Mouse (Mus musculus) kidney, embryonic 15.5 days (tissue): Measurements from ENCODE around the gene Bbs9. TPM values are rescaled to one million over a fixed set of nuclear protein-coding genes. Genes with fewer than 3 reads are reported as not detected.
"Not testable (repeated sequence)": the region's sequence is repeated elsewhere in the genome, so short reads cannot be mapped to it uniquely, and the experiment has no call there.

Source experiments
- ATAC-seq: fragments of 200-750 bp; cut with Nextera tagmentation; replicated peaks from 2 replicates; pipeline ENCODE4 v1.8.0; 2017; ENCODE audit warnings: moderate TSS enrichment; ENCODE audit not compliant: low FRiP score
- H3K27ac ChIP-seq: fragments of 300-500 bp; sonication (generic); 2 replicates; pipeline ENCODE4 v1.5.1; 2015; ENCODE audit warnings: mild to moderate bottlenecking, inconsistent platforms
- H3K27me3 ChIP-seq: fragments of 300-500 bp; sonication (generic); 2 replicates; pipeline ENCODE4 v1.6.1; 2015; ENCODE audit warnings: inconsistent platforms
- H3K36me3 ChIP-seq: fragments of 300-500 bp; sonication (generic); 2 replicates; pipeline ENCODE4 v1.6.1; 2015; ENCODE audit warnings: inconsistent platforms
- H3K4me1 ChIP-seq: fragments of 300-500 bp; sonication (generic); 2 replicates; pipeline ENCODE4 v1.6.1; 2015; ENCODE audit warnings: inconsistent platforms
- H3K4me2 ChIP-seq: fragments of 300-500 bp; sonication (generic); 2 replicates; pipeline ENCODE4 v1.6.1; 2015; ENCODE audit warnings: moderate library complexity, mild to moderate bottlenecking, inconsistent platforms
- H3K4me3 ChIP-seq: fragments of 300-500 bp; sonication (generic); replicated peaks from 2 replicates; pipeline ENCODE4 v1.5.1; 2015; ENCODE audit warnings: mild to moderate bottlenecking, inconsistent platforms
- H3K9ac ChIP-seq: fragments of 300-500 bp; sonication (generic); 2 replicates; pipeline ENCODE4 v1.6.1; 2015; ENCODE audit warnings: mild to moderate bottlenecking, inconsistent platforms
- H3K9me3 ChIP-seq: fragments of 300-500 bp; sonication (generic); replicated peaks from 2 replicates; pipeline ENCODE4 v1.6.1; 2016; ENCODE audit warnings: inconsistent platforms
- WGBS: fragments of 180-500 bp; shearing (Covaris S2); methylation state at CpG from one replicate; pipeline ENCODE4 v1.1.7; 2015; ENCODE audit warnings: mixed read lengths; 5-methylcytosine and 5-hydroxymethylcytosine counted together
- polyA plus RNA-seq: library from polyadenylated mRNA; unstranded; fragments of >200 nt; fragmentation: Nextera tagmentation; extraction: Ambion mirVana; gene quantifications from 2 replicates; pipeline ENCODE4 v1.2.1, GENCODE M21; 2015

Bbs9 gene
- polyA plus RNA-seq, 1 experiment from 2014 or later, result 12.3 TPM

- Histone ChIP-seq H3K27ac (no peak overlapping the region), H3K9me3 (no peaks in the 10 kb centered on the region), H3K4me3 (no peak overlapping the region), H3K36me3 (peaks cover 89% of the 10 kb centered on the region), H3K9ac (no peak overlapping the region), H3K4me2 (no peak overlapping the region), H3K27me3 (no peaks in the 10 kb centered on the region), H3K4me1 (no peaks in the 10 kb centered on the region)
- WGBS, result 93% methylated on average over 6 of the region's 6 CpGs
- ATAC-seq, result no peak
Measured at GRCm38 (mm10) chr9:22449209-22449608, 26.3 kb upstream of the Bbs9 start.

GRCm38 (mm10) chr9:22452697-22453096 lies 22.8 kb upstream of the Bbs9 start:
- ATAC-seq, result no peak
- H3K9ac ChIP-seq, result no peak overlapping the region
- 89% methylated on average over 10 of the region's 10 CpGs for WGBS
- no peaks in the 10 kb centered on the region for H3K4me1 ChIP-seq
- H3K27me3 ChIP-seq, result no peaks in the 10 kb centered on the region
- H3K4me3 ChIP-seq, result no peak overlapping the region
- H3K36me3 ChIP-seq, result peaks cover 100% of the 10 kb centered on the region
- H3K9me3 ChIP-seq, result no peaks in the 10 kb centered on the region
- no peak overlapping the region for H3K27ac ChIP-seq
- H3K4me2 ChIP-seq, result no peak overlapping the region

- Histone ChIP-seq H3K27ac (no peak overlapping the region), H3K4me2 (no peak overlapping the region), H3K9ac (no peak overlapping the region), H3K27me3 (no peaks in the 10 kb centered on the region), H3K4me1 (no peaks in the 10 kb centered on the region), H3K4me3 (no peak overlapping the region), H3K9me3 (no peaks in the 10 kb centered on the region), H3K36me3 (peaks cover 98% of the 10 kb centered on the region)
- 91% methylated on average over 10 of the region's 10 CpGs for WGBS
- ATAC-seq, result no peak
Measured at GRCm38 (mm10) chr9:22453501-22453924, 22.0 kb upstream of the Bbs9 start.

GRCm38 (mm10) chr9:22453990-22454389 lies 21.5 kb upstream of the Bbs9 start, which contains the start of gene Gm17545:
Gm17545 (plus strand) TSS chr9:22454290.
- H3K9me3 ChIP-seq, H3K27ac ChIP-seq, H3K4me1 ChIP-seq, H3K9ac ChIP-seq, H3K27me3 ChIP-seq, ATAC-seq, H3K4me3 ChIP-seq, H3K4me2 ChIP-seq: not testable (repeated sequence)
- WGBS, result 95% methylated on average over 8 of the region's 8 CpGs
- H3K36me3 ChIP-seq, result peaks cover 94% of the 10 kb centered on the region

- Histone ChIP-seq H3K36me3 (peaks cover 86% of the 10 kb centered on the region), H3K27me3 (no peaks in the 10 kb centered on the region), H3K4me3 (no peak overlapping the region), H3K4me1 (no peaks in the 10 kb centered on the region), H3K9me3 (no peaks in the 10 kb centered on the region), H3K4me2 (no peak overlapping the region), H3K9ac (no peak overlapping the region), H3K27ac (no peak overlapping the region)
- no peak for ATAC-seq
Measured at GRCm38 (mm10) chr9:22455041-22455440, 20.5 kb upstream of the Bbs9 start.

GRCm38 (mm10) chr9:22457142-22457835 lies 18.2 kb upstream of the Bbs9 start:
- no peak for ATAC-seq
- WGBS, result 86% methylated on average over 11 of the region's 11 CpGs

GRCm38 (mm10) chr9:22461946-22462345 lies 13.6 kb upstream of the Bbs9 start:
- H3K36me3 ChIP-seq, result peaks cover 63% of the 10 kb centered on the region
- no peaks in the 10 kb centered on the region for H3K27me3 ChIP-seq
- H3K9ac ChIP-seq, result no peak overlapping the region
- no peaks in the 10 kb centered on the region for H3K9me3 ChIP-seq
- H3K27ac ChIP-seq, result no peak overlapping the region
- WGBS, result 90% methylated on average over 3 of the region's 3 CpGs
- H3K4me2 ChIP-seq, result no peak overlapping the region
- H3K4me1 ChIP-seq, result no peaks in the 10 kb centered on the region
- ATAC-seq, result no peak
- H3K4me3 ChIP-seq, result no peak overlapping the region

More at GRCm38 (mm10) chr9:22457142-22457835, 18.2 kb upstream of the Bbs9 start:
- Histone ChIP-seq H3K9me3 (no peaks in the 10 kb centered on the region), H3K4me3 (no peak overlapping the region), H3K9ac (no peak overlapping the region), H3K4me1 (no peaks in the 10 kb centered on the region), H3K36me3 (peaks cover 81% of the 10 kb centered on the region), H3K27me3 (no peaks in the 10 kb centered on the region), H3K27ac (no peak overlapping the region), H3K4me2 (no peak overlapping the region)

GRCm38 (mm10) chr9:22466212-22466611 lies 9.3 kb upstream of the Bbs9 start:
- Histone ChIP-seq H3K27ac (no peak overlapping the region), H3K4me2 (no peak overlapping the region), H3K27me3 (no peaks in the 10 kb centered on the region), H3K4me1 (peaks cover 7% of the 10 kb centered on the region), H3K4me3 (no peak overlapping the region), H3K9ac (no peak overlapping the region), H3K9me3 (no peaks in the 10 kb centered on the region), H3K36me3 (peaks cover 36% of the 10 kb centered on the region)
- no peak for ATAC-seq
- WGBS, result 92% methylated on average over 5 of the region's 5 CpGs

GRCm38 (mm10) chr9:22467371-22468169 lies 7.9 kb upstream of the Bbs9 start:
- WGBS, result under 1% methylated on average over 72 of the region's 73 CpGs

GRCm38 (mm10) chr9:22468170-22468898 lies 7.2 kb upstream of the Bbs9 start:
- WGBS, result 3% methylated on average over 43 of the region's 43 CpGs
- H3K36me3 ChIP-seq, result peaks cover 26% of the 10 kb centered on the region
- peak overlapping the region; percentile 92 for H3K27ac ChIP-seq
- H3K4me3 ChIP-seq, result peak overlapping the region; percentile 90
- peaks cover 7% of the 10 kb centered on the region for H3K4me1 ChIP-seq
- ATAC-seq, result peak; percentile 92
- peak overlapping the region; percentile 98 for H3K9ac ChIP-seq
- peak overlapping the region; percentile 78 for H3K4me2 ChIP-seq
- no peaks in the 10 kb centered on the region for H3K9me3 ChIP-seq
- H3K27me3 ChIP-seq, result no peaks in the 10 kb centered on the region

More at GRCm38 (mm10) chr9:22467371-22468169, 7.9 kb upstream of the Bbs9 start:
- Histone ChIP-seq H3K27me3 (no peaks in the 10 kb centered on the region), H3K9ac (peak overlapping the region; percentile 98), H3K9me3 (no peaks in the 10 kb centered on the region), H3K4me2 (peak overlapping the region; percentile 78), H3K36me3 (peaks cover 28% of the 10 kb centered on the region), H3K4me3 (peak overlapping the region; percentile 90), H3K4me1 (peaks cover 7% of the 10 kb centered on the region), H3K27ac (peak overlapping the region; percentile 92)
- peak; percentile 69 for ATAC-seq

- H3K4me3 ChIP-seq, result peak overlapping the region; percentile 90; the same call in 1 of the 2 replicates
- H3K9me3 ChIP-seq, result no peaks in the 10 kb centered on the region
- H3K4me1 ChIP-seq, result peaks cover 7% of the 10 kb centered on the region
- 79% methylated on average over 8 of the region's 8 CpGs for WGBS
- peaks cover 22% of the 10 kb centered on the region for H3K36me3 ChIP-seq
- no peak overlapping the region for H3K9ac ChIP-seq
- no peak for ATAC-seq
- H3K27me3 ChIP-seq, result no peaks in the 10 kb centered on the region
- no peak overlapping the region for H3K4me2 ChIP-seq
- peak overlapping the region; percentile 92; the same call in 1 of the 2 replicates for H3K27ac ChIP-seq
Measured at GRCm38 (mm10) chr9:22468899-22469259, 6.6 kb upstream of the Bbs9 start.

GRCm38 (mm10) chr9:22469643-22470042 lies 5.9 kb upstream of the Bbs9 start, which contains the start of gene Rp9:
Rp9 (minus strand) TSS chr9:22469743.
- peak within 1 kb of the TSS; percentile 78 for H3K4me2 ChIP-seq
- H3K27ac ChIP-seq, result peak within 1 kb of the TSS; percentile 92
- peaks cover 7% of the 10 kb centered on the region for H3K4me1 ChIP-seq
- WGBS, result 85% methylated on average over 3 of the region's 3 CpGs
- H3K27me3 ChIP-seq, result no peaks in the 10 kb centered on the region
- peaks cover 17% of the 10 kb centered on the region for H3K36me3 ChIP-seq
- 0 out of 2 replicates have a peak within 1 kb of the TSS, but pooled peaks have one; percentile 98 for H3K9ac ChIP-seq
- ATAC-seq, result no peak
- H3K4me3 ChIP-seq, result peak within 1 kb of the TSS; percentile 90
- H3K9me3 ChIP-seq, result no peaks in the 10 kb centered on the region
